Mouse (Mus musculus): ENCODE measurements around the gene Pfkfb4. TPM values are rescaled to one million over a fixed set of nuclear protein-coding genes. Genes with fewer than 3 reads are reported as not detected.

Gene Pfkfb4
- total RNA-seq, 2 experiments from 2014 or later: 7.6 to 13.7 TPM

DNA sequence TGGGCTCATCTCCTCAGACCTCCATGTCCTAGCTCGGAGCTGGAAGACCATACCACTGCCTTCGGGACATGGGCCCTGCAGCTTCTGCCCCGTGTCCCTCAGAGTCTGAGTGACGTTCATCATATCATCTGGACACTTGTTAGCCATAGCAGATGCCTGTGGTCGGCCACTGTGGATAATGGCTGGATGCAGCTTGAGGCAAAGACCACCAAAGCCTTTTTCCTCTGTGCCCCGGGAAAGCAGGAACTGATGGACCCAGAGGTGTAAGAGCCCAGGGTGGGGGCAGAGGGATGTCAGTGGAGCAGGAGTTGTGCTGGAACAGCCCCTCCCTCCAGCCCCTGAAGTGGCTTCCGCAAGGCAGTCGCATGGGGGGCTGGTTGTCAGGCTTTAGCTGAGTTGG is 40.1 kb downstream of the Pfkfb4 start:
- no peak for DNase-seq (ENCODE audit: low spot score in 2 of 2)

DNA sequence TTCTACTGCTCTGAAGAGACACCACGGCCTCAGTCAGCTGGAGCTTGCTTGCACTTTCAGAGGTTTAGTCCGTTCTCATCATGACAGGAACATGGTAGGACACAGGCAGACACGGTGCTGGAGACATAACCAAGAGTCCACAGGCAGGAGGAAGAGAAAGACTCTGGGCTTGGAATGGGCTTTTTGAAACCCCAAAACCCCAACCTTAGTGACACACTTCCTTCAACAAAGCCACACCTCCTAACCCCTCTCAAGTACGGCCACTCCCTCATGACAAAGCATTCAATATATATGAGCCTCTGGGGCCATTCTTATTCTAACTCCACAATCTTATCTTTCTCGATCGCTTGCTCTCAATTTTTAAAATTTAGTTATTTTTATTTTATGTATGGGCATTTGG is 40.9 kb downstream of the Pfkfb4 start:
- no peak for DNase-seq (ENCODE audit: low spot score in 2 of 2)

DNA sequence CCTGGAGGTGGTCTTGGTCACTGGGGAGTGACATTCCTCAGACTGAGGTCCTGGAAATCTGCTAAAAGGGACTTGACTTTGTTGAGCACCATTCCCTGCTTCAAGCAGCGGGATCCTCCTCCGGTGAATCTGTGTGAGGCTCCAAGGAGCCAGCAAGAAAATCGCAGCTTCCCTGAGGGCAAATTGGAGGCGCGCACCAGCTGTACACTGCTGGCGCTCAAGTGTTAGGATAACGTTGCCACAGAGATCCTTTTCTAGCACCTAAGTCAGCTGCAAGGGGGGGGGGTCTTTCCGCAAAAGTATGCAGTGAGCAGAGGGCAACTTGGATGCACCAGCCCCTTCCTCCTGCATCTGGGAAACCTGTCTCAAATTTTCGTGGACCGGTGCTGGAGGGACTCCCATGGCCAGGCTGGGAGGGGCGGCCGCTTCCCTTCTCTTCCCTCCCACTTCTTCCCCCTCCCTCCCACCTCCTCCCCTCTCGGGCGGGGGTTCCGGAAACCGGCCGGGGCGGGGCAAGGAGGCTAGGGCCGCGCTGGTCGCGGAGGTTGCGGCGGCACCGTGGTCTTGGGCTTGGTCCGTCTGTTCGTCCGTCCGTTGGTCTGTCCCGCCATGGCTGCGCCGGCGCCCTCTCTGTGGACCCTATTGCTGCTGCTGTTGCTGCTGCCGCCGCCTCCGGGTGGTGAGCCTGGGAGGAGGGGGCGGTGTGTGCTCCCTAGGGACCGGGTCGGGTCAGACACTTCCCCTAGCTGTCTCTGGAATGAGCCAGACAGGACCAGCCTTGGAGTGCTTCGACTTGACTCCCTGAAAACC is 46.7 kb downstream of the Pfkfb4 start, which contains the start of gene Shisa5:
TSS of gene Shisa5 (plus strand) at position 480 of the 810 bp plus-strand sequence.
- peak; percentile 81 to 89 for DNase-seq (ENCODE audit: low spot score in 2 of 2)

DNA sequence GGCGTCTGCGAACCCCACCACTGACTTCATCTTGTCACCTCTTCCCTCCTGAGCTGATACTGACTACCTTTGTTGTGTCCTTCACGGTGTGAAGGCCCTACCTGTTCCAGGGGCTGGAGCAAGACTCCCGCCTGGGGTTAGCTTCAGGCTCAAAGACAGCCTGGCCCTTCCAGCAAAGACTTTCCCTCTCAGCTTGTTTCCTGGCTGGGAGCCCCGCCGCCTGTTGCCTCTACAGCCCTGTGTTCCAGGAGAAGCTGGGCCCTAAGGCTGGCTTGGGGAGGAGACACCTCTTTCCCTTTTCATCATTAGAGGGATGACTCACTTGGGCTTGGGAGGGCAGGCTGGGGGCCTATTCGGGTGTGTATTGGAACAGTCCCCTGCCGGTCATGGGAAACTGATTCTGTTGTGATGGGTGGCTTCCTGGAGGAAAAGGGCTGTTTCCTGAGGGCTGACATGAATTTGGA is 47.4 kb downstream of the Pfkfb4 start:
- DNase-seq (ENCODE audit: low spot score in 2 of 2): peak; percentile 46 to 53

DNA sequence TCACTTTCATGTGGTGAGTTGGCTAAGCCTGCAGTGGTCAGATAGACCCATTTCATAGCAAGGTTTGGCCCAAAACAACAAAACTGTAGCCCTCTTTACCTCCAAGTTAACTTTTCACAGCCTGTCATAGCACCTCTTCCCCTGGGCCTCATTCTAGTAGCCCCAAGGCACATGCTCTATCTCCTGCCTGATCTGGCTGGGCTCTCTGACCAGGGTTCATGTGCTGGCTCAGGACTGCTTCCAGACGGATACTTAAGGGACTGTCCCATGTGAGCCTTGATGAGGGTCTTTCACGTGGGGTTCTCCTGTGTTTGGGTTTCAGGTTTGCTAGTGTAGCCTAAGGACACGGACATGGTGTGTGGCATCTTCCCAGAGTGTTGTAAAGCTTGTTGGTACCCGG is 48.1 kb downstream of the Pfkfb4 start:
- DNase-seq (ENCODE audit: low spot score in 2 of 2): no peak

- DNase-seq (ENCODE audit: low spot score in 2 of 2): no peak
Observed at GRCm38 (mm10) chr9:109040216-109040615, 48.6 kb downstream of the Pfkfb4 start.

GRCm38 (mm10) chr9:109040906-109041305 is 49.3 kb downstream of the Pfkfb4 start:
- no peak for DNase-seq (ENCODE audit: low spot score in 2 of 2)

DNA sequence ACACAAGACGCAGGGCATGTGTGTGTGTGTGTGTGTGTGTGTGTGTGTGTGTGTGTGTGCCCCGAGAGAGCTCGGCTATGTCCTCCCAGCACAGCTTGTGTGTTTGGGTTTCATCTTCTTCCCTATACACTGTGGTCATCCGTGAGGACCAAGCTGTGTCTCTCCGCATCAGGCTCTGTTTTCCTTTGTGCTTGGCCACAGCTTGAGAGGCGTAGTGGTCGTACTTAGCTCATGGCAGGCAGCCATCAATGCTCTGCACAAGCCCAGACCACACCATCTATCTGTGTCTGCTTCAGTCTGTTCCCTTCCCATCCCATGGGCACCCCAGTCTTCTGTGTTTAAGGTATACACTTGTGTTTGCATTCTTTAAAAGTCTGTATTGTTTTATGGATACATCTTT is 49.8 kb downstream of the Pfkfb4 start:
- DNase-seq (ENCODE audit: low spot score in 2 of 2): no peak

- peak; percentile 56 to 59 for DNase-seq (ENCODE audit: low spot score in 2 of 2)
Observed at GRCm38 (mm10) chr9:109046306-109046705, 54.7 kb downstream of the Pfkfb4 start.

DNA sequence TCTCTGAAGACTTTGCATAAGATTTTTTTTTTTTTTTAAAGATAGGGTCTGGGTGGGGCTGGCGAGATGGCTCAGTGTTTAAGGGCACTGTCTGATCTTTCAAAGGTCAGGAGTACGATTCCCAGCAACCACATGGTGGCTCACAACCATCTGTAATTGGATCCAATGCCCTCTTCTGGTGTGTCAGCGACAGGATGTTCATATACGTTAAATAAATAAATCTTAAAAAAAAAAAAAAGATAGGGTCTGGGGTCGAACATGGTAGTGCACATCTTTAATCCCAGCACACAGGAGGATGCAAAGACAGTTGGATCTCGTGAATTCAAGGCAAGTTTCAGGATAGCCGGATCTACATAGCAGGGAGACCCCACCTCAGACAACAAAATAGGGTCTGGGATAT is 57.7 kb downstream of the Pfkfb4 start:
- DNase-seq (ENCODE audit: low spot score in 2 of 2): no peak

DNA sequence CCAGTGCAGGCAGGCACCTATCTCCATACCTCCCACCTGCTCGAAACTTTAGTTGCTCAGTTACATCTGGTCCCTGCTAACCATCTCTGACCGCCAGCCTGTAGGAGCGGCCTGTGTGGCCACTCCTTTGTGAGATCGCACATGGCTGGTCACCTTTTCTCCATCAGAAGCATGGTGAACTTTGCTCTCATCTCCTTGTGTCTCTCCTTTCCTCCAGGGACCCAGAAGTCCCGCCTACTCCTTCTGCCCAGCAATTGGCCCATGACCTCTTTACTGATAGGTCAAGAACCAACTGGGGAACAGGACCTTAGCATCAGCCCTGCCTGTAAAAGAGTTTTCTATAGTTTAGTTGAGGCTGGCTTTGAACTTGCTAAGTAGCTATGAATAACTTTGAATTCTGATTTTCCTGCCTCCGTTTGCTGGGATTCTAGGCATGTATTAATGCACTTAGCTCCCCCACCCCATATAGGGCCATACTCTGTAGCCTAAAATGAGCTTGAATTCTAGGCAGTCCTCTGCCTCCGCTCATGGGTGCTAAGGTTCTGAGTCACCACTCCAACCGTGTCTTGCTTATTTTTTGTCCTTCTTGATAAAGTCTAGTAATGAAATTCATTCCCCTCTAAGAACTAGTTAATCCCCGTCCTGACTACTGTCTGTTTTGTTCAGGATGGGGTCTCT is 58.6 kb downstream of the Pfkfb4 start:
- no peak for DNase-seq (ENCODE audit: low spot score in 2 of 2)

DNA sequence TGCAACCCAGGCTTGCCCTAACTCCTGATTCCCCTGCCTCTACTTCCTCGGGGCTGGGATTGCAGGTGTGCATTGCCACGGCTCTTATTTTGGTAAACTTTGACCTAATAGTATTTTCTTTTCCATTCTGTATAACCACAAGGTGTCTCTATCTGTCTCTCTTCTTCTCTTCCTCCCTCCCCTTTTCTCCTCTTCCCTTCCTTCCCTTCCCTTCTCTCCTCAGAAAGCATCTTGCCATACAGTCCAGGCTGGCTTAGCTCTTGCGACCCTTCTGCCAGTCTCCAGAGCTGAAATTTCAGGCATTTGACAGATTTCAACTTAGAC is 59.1 kb downstream of the Pfkfb4 start:
- DNase-seq (ENCODE audit: low spot score in 2 of 2): no peak

- DNase-seq (ENCODE audit: low spot score in 2 of 2): no peak
Observed at GRCm38 (mm10) chr9:109051011-109051501, 59.5 kb downstream of the Pfkfb4 start.

DNA sequence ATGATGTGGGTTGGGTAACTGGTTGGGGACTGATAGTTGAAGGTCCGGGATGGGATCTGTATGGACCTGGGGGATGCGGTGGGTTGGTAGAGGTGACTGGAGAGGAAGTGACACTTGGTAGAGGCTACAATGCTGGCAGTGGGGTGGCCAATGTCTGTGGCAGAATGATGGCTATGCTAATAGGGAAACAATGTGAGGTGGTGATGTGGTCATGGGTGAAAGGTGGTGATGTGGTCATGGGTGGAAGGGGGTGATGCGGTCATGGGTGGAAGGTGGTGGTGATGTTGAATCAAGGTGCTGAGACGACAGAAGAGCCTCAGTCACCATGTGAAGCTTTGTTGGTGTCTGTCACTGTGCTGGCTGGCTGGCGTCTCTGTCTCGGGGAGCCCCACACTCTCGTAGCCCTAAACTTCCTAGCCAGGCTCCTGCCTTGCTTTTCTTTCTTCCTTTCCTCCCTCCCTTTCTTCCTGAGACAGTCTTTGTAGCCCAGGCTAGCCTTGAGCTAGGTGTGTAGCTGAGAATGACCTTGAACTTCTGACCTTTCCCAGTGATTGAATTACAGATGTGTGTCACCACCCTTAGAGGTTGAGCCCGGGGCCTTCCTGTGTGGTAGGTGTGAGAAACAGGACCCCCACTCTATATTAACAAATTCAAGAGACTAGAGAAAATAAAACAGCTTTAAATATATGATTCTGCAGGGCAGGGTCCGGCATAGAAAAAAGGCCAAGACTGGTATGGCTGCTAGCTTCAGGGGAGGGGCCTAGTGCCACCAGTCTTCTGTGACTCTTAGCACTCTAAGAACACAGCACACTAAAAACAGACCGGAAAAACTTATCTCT is 60.3 kb downstream of the Pfkfb4 start:
- DNase-seq (ENCODE audit: low spot score in 2 of 2): no peak

GRCm38 (mm10) chr9:109052490-109053260 is 61.1 kb downstream of the Pfkfb4 start:
- no peak for DNase-seq (ENCODE audit: low spot score in 2 of 2)

DNA sequence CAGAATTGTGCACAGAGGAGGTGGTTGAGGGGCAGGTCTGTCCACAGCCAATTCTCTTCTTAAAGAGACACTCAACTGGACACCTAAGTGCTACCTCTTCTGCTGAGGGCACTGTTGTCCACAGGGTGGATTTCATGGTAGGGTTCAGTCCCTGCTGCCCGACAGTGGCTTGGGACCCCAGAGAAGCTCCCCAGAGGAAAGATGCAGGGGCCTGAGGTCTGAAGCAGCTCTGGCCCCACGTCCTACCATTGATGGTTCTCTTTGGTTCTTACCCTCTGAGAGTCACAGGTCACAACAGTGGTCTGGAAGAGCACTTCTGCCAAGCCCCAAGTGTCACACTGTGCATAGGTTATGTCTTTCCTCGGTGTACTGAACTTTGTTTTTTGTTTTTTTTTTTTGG is 61.8 kb downstream of the Pfkfb4 start:
- DNase-seq (ENCODE audit: low spot score in 2 of 2): no peak

GRCm38 (mm10) chr9:109053851-109054250 is 62.3 kb downstream of the Pfkfb4 start:
- DNase-seq (ENCODE audit: low spot score in 2 of 2): no peak

- DNase-seq (ENCODE audit: low spot score in 2 of 2): peak; percentile 46 to 49
Observed at GRCm38 (mm10) chr9:109054712-109055111, 63.1 kb downstream of the Pfkfb4 start.

DNA sequence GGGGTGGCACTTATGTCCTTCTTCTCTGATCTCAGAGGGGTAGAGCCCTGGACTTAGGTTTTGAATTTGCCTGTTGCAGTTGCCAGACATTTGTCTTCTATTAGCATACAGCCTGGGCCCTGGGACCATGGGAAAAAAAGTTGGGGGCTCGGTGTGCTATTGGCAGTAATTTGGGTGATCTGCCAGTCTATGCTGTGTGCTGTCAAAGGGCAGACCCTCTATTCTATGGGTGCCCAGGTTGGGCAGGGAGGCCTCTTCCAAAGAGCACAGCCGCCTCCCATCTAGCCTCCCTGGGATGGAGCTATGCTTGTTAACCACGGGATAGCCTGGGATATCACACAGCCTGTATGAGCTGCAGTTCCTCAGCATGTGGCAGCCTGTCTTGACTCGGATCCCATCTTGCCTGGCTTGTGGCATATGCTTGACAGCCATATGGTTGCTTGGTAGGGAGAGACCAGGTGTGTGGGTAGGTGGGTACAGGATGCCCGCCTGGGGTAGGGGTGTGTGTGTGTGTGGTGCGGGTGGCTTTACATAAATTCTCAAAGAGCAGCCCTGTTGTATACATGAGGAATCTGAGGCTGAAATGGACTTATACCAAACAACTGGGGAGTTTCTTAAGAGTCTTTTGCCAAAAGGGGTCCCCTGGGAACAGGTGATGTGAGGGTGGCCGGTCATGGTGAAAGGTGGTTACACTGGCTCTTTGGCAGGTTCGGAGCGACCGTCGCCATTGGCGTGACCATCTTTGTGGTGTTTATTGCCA is 63.9 kb downstream of the Pfkfb4 start:
- no peak for DNase-seq (ENCODE audit: low spot score in 2 of 2)

Data from adrenal gland, adult 18-20 months (tissue).